Mouse (Mus musculus) heart, postnatal 25 days (tissue): ENCODE results near the gene Zfp523. TPM values are rescaled to one million over a fixed set of nuclear protein-coding genes. Genes with fewer than 3 reads are reported as not detected.
"Not testable (repeated sequence)": the region's sequence is repeated elsewhere in the genome, so short reads cannot be mapped to it uniquely, and the experiment has no call there.

ENCODE experiments used
- DNase-seq: peaks from one replicate; pipeline ENCODE4 v3.0.0; 2022; ENCODE audit warnings: low spot score
- intact Hi-C: fragments of 180-260 bp; cut with DNase I; formaldehyde crosslinking; loops from one replicate; pipeline ENCODE4 v1.15.1; 2025
- total RNA-seq, 2 experiments: library from RNA; stranded (reverse); gene quantifications; 2 replicates each; pipeline ENCODE4 v1.2.3; 2021

Gene Zfp523
- total RNA-seq, 2 experiments from 2014 or later: 11.5 to 12.4 TPM

DNA sequence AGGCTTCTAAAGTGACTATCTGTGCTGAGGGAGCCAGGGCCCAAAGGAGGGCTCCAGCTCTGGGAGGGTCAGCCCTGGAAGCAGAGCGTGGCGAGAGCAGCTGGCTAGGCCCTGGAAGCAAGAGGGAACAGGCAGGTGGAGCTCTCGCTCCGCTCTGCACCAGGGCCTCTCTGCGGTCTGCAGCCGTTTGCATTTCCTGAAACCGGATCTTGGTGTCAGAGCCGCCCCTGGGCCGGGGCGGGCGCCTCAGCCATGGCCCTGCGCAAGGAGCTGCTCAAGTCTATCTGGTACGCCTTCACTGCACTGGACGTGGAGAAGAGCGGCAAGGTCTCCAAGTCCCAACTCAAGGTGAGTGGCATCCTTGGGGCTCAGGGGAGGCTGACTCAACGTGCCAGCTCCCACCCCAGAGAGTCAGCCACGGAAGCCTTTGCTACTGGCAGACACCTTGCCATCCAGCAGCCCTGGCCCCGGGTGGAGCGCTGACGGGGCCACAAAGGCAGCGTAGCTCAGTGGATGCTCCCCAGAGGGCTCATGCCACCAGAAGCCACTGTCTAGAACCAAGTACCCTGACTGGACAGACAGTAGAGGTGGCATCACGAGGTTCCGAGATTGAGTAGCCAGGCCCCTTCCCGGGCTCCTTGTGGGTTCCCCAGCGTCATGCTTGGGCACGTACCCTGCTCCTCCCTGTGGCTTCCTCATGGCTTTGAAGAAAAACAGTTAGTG lies 30.8 kb downstream of the Zfp523 start, which contains the start of gene Def6:
TSS of gene Def6 (plus strand) at position 188 of the 723 bp plus-strand sequence.
- intact Hi-C loops: loop anchor here (2.0 to 5.0 kb wide), 3 partner anchors 15 to 160 kb away; partner anchors contain the start of gene Tulp1
- DNase-seq: peak; percentile 73

DNA sequence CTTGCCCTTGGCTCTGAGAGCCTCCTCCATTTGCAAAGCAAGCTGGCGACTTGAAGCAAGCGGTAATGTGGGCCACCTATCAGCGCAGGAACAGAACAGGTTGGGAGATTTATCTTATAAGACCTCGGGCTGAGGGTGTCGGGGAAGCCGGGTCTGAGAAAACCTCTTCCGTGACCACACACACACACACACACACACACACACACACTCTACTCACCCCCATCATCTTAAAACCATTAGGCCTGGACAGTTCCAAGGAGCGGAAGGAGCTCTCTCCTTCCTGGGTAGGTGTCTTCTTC lies 31.3 kb downstream of the Zfp523 start:
- intact Hi-C loops: loop anchor here (2.0 to 5.0 kb wide), 2 partner anchors 15 to 159 kb away; partner anchors contain the start of gene Tulp1
- DNase-seq: no peak

DNA sequence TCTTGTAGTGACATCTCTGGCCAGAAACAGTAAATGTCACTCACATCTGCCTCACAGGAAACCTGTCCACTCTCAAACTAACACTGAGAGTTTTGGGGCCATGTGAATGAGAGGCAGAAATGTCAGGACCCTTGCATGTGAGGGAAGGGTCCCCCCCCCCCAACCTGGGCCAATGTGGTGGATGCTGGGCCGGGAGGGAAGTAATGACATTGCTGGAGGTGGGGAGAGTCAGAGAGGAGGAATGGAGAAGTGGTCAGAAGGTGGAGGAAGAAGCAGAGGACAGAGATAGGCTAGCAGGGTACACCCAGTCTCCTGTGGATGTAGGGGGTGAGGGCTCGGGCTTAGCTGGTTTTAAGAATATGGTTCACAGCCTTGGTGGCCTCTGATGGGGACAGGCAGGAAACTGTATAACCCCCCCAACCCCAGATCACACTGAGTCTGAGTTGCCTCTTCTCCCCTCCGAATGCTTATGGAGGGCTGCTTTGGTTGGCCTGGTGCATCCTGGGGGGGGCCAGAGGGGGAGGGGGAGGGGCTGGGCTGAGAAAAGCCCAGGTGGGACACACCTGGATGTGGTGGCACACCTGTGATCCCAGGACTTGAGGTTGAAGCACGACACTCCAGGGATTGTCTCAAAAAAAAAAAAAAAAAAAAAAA lies 32.7 kb downstream of the Zfp523 start:
- no peak for DNase-seq

DNA sequence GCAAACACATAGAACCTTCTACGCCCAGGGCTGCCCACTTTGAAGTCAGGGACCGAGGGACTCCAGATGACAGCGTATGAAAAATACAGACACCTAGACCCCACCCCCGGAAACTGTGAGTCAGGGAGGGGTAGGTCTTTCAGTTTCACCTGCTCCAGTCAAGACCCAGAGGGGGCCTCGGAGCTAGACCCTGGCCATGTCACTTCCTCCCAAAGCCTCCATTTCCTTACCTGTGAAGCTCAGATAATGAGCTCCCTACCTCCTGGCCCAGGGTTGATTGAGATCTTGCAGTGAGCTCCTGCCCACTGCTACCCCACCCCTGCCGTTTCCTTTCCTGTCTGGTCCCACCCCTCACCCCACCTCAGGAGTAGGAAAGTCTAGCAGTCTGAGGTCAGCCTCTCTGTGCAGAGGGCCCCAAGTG lies 35.0 kb downstream of the Zfp523 start:
- intact Hi-C loops: no loop called here

More for the DNA sequence above, 32.7 kb downstream of the Zfp523 start:
- intact Hi-C loops: loop anchor here (2.0 to 5.0 kb wide), 2 partner anchors 13 to 158 kb away; partner anchors contain the start of gene Tulp1

DNA sequence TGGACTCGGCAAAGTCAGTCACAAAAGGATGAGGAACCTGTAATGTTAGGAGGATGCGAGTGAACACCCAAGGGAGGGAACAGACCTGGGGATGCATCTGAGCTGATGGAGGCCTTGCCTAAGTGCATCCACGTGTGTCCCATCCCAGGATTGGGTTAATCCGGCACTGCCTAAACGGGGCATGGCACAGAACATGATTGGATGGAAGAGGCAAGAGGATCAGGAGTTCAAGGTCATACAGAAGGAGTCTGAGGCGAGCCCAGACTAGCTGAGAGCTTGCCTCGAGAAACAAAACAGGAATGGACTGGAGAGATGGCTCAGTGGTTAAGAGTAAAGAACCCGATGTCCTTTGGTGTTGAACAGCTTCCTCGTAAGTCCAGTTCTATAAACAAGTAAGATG lies 35.5 kb downstream of the Zfp523 start:
- no peak for DNase-seq

More for the DNA sequence above, 35.0 kb downstream of the Zfp523 start:
- DNase-seq: no peak

DNA sequence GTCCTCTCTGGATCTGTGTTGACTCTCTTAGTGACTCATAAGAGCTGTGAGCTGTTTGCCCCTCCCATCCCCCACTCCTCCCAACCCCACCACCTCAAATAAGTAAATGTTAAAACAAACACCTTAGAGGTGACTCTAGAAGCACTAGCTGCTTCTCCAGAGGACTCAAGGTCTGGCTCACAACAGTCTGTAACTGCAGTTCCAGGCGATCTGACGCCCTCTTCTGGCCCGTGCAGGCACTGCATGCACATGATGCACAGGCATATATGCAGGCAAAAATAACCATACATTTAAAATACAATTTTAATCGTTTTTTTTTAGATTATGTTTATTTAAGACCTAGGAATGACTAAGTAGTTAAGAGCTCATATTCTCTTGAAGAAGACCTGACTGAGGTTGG lies 36.3 kb downstream of the Zfp523 start:
- intact Hi-C loops: no loop called here
- DNase-seq: no peak

More for the DNA sequence above, 35.5 kb downstream of the Zfp523 start:
- intact Hi-C loops: no loop called here

DNA sequence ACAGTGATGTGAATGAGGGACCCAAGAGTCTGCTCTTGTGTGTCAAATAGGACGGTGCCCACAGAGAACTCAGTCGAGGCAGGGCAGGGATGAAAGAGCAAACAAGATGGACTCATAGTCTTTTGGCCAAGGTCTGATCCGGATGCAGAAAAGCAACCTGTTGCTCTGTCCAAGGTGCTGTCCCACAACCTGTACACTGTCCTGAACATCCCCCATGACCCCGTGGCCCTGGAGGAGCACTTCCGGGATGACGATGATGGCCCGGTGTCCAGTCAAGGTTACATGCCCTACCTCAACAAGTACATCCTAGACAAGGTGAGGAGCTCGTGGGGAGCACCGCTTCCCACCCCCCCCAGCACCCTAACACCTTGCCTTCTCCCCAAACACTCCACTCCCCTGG lies 39.9 kb downstream of the Zfp523 start:
- DNase-seq: no peak
- intact Hi-C loops: no loop called here

DNA sequence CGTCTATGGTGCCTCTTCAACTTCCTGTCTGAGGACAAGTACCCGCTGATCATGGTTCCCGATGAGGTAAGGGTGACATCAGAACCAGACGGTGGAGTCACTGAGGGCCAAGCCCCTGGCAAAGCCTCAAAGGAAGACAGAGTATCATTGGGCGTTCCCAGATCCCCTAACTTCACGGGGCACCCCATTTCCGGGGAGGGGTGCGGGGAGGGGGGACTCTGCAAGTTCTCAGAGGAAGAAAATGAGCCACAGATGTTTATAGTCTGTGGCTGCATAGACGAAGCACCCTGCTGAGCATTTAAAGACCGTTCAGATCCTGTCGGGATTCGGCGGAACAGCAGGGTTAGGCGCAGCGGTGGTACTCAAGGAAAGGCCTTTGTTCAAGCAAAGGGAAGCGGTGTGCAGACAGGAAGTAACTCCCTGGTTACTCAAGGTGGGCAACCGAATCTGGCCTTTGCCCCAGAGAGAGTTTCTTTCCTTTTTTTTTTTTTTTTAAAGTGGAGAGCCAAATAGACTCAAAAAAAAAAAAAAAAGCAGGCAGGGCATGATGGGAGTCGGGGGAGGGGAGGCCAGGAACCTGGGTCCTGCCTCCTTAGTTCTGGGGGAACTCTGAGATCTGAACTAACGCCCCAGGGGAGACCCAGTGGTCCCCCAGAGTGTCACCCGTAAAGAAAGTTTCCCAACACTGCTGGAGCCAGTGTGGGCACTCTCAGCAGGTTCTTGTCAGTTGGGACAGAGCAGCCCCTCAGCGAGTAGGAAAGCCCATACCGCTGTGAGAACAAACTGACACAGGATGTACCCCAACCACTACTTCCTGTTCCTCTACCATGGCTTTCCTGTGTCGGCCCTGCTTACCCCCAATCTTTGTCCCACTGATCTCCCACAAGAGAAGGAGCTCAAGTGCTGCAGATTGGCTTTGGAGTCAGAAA lies 41.1 kb downstream of the Zfp523 start:
- intact Hi-C loops: no loop called here
- DNase-seq: no peak

DNA sequence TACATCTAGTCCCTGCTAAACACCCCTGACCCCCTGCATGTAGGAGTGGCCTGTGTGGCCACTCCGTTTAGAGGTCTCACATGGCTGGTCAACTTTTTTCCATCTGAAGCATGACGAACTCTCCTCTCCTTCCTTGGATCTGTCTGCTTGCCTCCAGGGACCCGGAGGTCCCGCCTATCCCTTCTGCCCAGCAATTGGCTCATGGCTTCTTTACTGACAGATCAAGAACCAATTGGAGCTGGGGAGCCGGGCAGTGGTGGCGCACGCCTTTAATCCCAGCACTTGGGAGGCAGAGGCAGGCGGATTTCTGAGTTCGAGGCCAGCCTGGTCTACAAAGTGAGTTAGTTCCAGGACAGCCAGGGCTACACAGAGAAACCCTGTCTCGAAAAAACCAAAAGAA lies 45.5 kb downstream of the Zfp523 start:
- not testable (repeated sequence) for DNase-seq
- intact Hi-C loops: loop anchor here (2.0 to 10.0 kb wide), 2 partner anchors 14 to 302 kb away; no protein-coding TSS in a partner anchor

DNA sequence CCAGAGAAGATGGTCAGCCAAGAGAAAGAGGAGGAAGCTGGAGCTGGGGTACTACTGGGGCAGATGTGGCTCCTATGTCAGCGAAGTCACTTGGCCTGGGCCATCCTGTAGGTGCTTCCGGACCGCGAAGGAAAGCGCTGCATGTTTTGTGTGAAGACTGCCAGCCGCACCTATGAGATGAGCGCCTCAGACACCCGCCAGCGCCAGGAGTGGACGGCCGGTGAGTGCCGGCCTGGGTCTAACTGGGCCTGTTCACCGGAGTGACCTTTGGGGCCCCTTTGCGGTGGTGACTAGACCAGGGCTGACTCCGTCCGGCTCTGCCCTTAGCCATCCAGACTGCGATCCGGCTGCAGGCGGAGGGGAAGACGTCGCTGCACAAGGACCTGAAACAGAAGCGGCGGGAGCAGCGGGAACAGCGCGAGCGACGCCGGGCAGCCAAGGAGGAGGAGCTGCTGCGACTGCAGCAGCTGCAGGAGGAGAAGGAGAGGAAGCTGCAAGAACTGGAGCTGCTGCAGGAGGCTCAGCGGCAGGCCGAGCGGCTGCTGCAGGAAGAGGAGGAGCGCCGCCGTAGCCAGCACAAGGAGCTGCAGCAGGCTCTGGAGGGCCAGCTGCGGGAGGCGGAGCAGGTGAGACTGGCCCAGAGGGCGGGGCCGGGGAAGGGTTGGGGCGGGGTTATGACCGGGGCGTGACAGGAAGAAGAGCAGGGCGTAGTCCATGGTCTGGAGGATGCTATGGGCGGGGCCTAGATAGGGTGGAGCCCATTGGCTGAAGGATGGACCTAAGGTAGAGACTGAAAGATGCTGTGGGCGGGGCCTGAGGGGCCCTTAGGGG lies 46.8 kb downstream of the Zfp523 start:
- intact Hi-C loops: loop anchor here (2.0 to 10.0 kb wide), 3 partner anchors 15 to 301 kb away; no protein-coding TSS in a partner anchor
- DNase-seq: peak; percentile 86

DNA sequence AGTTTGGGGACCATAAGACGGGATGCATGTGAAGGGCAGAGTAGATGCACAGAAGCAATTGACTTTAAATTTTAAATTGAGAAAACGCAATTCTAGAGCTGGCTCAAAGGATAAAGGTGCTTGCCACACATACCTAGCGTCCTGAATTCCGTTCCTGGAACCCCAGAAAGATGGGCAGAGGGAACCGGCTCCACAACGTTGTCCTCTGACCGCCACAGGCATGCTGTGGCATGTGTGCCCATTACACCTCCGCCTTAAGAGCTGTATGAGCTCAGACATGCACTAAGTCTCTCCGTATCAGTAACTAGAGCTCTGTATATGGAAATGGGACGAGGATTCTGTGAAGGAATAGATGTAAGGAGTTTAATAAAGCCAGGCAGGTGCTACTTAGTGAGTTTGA lies 47.7 kb downstream of the Zfp523 start:
- no peak for DNase-seq
- intact Hi-C loops: loop anchor here (2.0 to 10.0 kb wide), 2 partner anchors 144 to 300 kb away; no protein-coding TSS in a partner anchor

DNA sequence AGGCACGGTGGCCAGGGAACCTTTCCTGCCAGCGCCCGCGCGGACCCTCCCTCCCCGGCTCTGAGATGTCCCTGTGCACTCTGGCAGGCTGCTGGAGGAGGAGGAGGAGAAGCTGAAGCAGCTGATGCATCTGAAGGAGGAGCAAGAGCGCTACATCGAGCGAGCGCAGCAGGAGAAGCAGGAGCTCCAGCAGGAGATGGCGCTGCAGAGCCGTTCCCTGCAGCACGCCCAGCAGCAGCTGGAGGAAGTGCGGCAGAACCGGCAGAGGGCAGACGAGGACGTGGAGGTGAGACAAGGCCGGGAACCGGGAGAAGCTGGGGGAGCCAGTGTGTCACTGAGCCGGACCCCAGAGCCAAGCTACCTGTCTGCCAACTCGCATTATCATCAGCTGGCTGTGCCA lies 49.1 kb downstream of the Zfp523 start:
- DNase-seq: peak; percentile 81
- intact Hi-C loops: loop anchor here (1.0 to 10.0 kb wide), 2 partner anchors 82 to 299 kb away; no protein-coding TSS in a partner anchor

DNA sequence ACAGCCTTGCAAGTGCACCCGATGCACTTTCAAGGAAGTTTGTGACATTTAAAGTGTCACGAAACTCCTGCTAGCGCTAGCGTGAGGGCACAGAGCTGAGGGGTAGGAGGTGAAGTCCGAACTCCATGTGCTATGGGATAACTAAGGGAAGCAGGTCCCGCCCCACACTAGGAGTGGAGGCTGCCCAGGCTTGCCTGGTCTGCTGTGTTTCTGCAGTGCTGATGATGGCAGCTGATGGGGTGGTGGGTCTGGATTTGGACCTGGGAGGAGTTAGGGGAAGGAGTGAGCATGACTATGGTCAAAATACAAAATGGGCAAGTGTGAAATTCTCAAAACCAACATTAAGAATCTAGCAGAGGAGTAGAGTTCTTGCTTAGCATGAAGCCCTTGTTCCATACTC lies 53.6 kb downstream of the Zfp523 start:
- intact Hi-C loops: no loop called here
- DNase-seq: no peak

DNA sequence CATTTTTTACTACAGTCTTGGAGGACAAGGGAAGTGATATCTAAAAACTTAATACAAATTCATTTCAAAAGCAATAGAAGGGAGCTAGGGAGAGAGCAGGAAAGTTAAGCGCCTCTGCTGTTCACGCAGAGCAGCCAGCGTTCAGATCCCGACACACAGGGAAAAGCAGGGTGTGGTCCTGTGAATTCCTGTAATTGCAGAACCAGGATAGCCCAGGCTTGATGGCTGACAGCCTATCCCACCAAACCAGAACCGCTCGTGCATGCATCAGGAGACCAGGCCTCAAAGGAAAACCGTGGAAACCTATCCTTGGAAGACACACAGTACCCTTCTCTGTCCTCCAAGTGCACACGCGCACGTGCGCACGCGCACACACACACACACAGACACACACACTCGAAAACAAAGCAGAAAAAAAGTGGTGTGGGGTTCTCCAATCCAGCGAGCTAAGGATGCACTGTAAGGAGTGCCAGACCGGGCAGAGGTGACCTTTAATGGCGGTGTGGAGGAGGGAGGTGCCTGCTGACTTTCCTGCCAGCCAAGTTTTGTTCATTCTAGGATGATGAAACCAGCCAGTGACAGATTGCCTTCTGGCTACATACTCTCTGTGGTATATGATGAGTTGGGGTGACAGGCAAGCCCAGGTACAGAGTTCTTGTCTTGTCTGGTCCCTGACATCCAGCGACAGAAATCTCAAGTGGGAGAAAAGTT lies 54.3 kb downstream of the Zfp523 start:
- no peak for DNase-seq
- intact Hi-C loops: no loop called here

DNA sequence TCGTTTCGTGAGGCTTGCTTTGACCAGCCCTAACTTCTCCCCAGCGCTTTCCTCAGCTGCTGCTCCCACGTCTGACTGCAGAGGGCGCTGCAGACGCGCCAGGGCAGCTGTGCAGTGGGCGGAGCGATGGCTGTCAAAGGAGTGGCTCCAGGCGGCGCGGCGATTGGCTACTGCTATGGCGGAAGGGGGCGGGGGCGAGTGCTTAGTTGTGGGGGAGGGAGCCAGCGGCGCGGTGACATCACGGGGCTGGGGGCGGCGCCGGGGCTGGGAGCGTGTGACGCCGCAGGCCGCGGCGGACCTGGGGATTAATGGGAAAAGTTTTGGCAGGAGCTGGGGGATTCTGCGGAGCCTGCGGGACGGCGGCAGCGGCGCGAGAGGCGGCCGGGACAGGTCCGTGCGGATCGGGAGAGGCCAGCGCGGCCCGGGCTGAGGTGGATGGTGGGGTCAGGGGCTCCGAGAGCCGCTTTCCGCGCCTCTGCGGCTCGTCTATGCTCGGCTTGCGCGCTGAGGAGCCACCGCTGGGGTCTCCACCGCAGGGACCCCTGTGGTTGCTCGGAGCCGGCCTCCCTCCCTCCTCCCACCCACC lies 55.6 kb downstream of the Zfp523 start, which contains the start of gene Ppard:
TSS of gene Ppard (plus strand) at position 226 of the 586 bp plus-strand sequence.
- intact Hi-C loops: loop anchor here (1.0 kb wide), 1 partner anchor 25 kb away; no protein-coding TSS in a partner anchor
- peak; percentile 92 for DNase-seq

DNA sequence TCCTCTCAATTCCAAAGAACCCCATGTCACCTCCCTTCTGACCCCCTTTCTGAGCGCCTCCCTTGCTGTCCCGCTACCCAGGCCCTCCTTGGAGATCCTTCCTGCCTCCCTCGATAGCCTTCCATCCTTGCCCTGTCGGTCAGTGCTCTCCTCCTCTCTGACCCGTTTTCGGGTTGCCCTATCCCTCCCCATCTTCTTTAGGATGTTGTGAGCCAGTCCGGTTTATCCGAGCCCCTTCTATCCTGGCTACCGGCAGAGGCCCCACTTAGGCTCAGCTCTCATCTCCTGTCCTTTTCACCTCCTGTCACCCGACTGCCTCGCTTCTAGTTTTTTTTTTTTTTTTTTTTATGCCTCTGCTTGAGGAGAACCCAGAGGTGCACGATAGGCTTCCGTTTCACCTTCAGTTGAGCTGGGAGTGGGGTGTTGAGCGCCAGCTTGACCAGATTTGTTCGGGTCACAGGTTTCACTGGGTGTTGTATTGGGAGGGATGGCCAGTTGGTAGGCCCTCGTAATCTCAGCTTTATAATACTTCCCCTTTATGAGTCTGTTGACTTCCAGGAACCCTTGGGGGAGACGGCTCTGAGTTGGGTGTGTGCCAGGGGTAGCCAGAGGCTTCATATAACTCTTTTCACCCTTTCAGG lies 56.3 kb downstream of the Zfp523 start:
- intact Hi-C loops: no loop called here
- DNase-seq: no peak

DNA sequence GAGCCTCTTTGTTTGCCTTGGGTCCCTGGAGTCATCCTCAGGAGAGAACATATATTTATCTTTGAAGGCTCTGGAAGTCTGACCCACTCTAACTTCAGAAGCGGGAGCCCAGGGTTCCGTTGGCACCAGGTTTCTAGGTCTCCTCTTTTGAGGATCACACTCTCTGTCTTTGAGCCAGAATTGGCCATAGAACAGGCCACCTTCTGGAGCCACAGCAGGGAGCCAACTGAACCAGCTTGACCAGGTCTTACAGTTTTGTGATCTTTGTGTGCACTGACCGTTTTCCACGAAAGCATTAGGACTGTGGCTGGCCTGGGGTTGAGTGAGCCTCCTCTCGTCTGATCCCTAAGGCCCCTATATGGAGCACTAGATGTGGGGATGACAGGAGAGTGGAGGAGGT lies 57.7 kb downstream of the Zfp523 start:
- intact Hi-C loops: loop anchor here (5.0 kb wide), 1 partner anchor 38 kb away; no protein-coding TSS in a partner anchor

More for the DNA sequence above, 57.7 kb downstream of the Zfp523 start:
- DNase-seq: no peak
